Mouse (Mus musculus): ENCODE measurements around the gene Hmgb4. TPM values are rescaled to one million over a fixed set of nuclear protein-coding genes. Genes with fewer than 3 reads are reported as not detected.

The Hmgb4 gene
- total and polyA plus RNA-seq, 2 experiments from 2014 or later, result not detected

DNA sequence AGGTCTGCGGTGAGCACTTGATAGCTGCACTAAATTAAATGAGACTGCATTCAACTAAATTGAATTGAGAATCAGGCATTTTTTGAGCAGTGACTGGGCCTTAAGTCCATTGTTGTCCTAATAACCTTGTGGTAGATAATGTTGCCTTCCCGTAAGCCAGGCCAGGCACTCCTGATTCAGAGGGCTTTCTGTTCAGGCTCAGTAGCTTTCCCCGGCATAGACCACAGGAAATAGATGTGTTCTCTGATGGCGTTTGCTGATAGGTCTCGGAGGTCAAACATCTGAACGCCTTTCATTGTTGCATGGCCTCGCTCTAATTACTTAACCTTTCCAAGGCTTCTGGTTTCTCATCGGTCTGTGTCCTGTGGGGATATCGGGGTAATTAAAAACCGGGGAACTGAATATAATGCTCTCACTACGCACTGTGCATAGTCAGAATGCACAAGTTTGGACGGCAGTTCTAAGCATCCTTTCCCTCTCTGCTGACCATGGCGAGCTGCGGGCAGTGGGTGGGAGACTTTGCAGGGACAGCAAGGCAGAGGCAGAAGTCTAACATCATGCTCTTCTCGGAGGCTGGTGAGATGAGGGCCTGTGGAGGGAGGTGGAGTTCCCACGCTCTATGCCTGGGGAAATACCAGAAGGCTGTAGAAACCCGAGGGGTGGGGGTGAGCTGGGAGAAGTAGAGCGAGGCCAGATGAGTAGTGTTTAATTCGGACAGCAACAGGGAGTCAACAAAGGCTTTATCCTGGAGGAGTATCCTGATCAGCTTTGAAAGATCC is 19.5 kb downstream of the Hmgb4 start:
- Histone ChIP-seq H3K36me3 (ENCODE audit: insufficient read depth, low read length) (no peaks in the 10 kb centered on the region), H3K9me3 (ENCODE audit: low read length) (no peaks in the 10 kb centered on the region), H3K9ac (replicated peaks; ENCODE audit: low read length, poor library complexity, severe bottlenecking) (no peak overlapping the region), H3K27ac (ENCODE audit: low read depth, low read length) (peak overlapping the region; percentile 62), H3K4me3 (ENCODE audit: low read depth, low read length) (no peak overlapping the region), H3K4me1 (ENCODE audit: insufficient read depth, low read length) (no peaks in the 10 kb centered on the region; the same call in 1 of the 2 replicates), H3K4me2 (ENCODE audit: low read depth, low read length, poor library complexity, severe bottlenecking) (no peak overlapping the region), H3K27me3 (ENCODE audit: insufficient read depth, low read length) (no peaks in the 10 kb centered on the region)
- TF ChIP-seq CTCF (IDR thresholded peaks at IDR 0.05), result no peak
- ATAC-seq (ENCODE audit: low FRiP score) (no peak), DNase-seq (ENCODE audit: low spot score) (no peak)
- WGBS, result 19% methylated on average over 19 of the region's 19 CpGs

DNA sequence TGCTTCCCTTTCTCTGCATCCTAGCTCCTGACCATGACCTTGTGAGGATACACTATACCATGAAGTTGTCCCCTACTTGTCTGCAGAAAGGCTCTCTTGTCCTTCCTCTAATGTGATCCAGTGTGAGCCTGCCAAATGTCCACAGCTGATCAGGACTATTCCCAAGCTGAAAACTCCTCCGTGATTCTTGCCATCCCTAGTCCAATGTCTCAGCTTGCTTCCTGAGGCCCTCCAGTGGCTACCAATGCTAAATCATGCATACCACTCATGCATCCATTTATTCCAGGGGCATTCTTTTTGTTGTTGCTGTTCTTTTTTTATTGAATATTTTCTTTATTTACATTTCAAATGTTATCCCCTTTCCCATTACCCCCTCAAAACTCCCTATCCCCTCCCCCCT is 21.6 kb downstream of the Hmgb4 start:
- H3K27ac ChIP-seq (ENCODE audit: low read depth, low read length), result no peak overlapping the region
- peak; percentile 60 for DNase-seq (ENCODE audit: low spot score)
- TF ChIP-seq CTCF (IDR thresholded peaks at IDR 0.05), result peak; percentile 68

DNA sequence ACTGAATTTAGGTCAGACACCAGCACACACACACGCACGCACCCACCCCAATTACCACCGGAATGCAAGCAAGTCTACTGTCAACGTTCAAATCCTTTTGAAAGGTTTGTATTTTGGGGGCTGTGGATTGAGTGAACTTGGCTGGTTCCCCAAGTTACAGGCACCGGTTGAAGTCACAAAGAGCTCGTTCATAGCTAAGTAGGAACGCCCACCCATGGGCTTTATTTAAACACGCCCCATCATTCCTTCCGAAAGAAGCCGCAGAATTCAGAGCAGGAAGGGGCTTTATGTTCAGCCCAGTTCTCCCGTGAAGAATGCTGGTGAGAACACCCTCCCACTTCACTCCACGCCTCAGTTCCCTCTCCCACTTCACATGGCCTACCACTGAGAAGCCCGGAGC is 27.3 kb downstream of the Hmgb4 start:
- 73% methylated on average over 13 of the region's 13 CpGs for WGBS
- ATAC-seq (ENCODE audit: low FRiP score) (no peak), DNase-seq (ENCODE audit: low spot score) (peak; percentile 17)
- Histone ChIP-seq H3K9ac (replicated peaks; ENCODE audit: low read length, poor library complexity, severe bottlenecking) (no peak overlapping the region), H3K36me3 (ENCODE audit: insufficient read depth, low read length) (no peaks in the 10 kb centered on the region), H3K27me3 (ENCODE audit: insufficient read depth, low read length) (no peaks in the 10 kb centered on the region), H3K27ac (ENCODE audit: low read depth, low read length) (peak overlapping the region; percentile 39; the same call in 1 of the 2 replicates), H3K4me2 (ENCODE audit: low read depth, low read length, poor library complexity, severe bottlenecking) (no peak overlapping the region), H3K9me3 (ENCODE audit: low read length) (no peaks in the 10 kb centered on the region), H3K4me3 (ENCODE audit: low read depth, low read length) (no peak overlapping the region), H3K4me1 (ENCODE audit: insufficient read depth, low read length) (no peaks in the 10 kb centered on the region)
- TF ChIP-seq CTCF (IDR thresholded peaks at IDR 0.05), result no peak

More for the DNA sequence above, 21.6 kb downstream of the Hmgb4 start:
- 31% methylated on average over 1 of the region's 1 CpGs for WGBS
- ATAC-seq (ENCODE audit: low FRiP score), result no peak
- no peaks in the 10 kb centered on the region for H3K9me3 ChIP-seq (ENCODE audit: low read length)
- no peaks in the 10 kb centered on the region; the same call in 1 of the 2 replicates for H3K4me1 ChIP-seq (ENCODE audit: insufficient read depth, low read length)
- no peak overlapping the region for H3K4me3 ChIP-seq (ENCODE audit: low read depth, low read length)
- no peak overlapping the region for H3K4me2 ChIP-seq (ENCODE audit: low read depth, low read length, poor library complexity, severe bottlenecking)
- no peaks in the 10 kb centered on the region for H3K36me3 ChIP-seq (ENCODE audit: insufficient read depth, low read length)
- H3K9ac ChIP-seq (replicated peaks; ENCODE audit: low read length, poor library complexity, severe bottlenecking), result no peak overlapping the region
- no peaks in the 10 kb centered on the region for H3K27me3 ChIP-seq (ENCODE audit: insufficient read depth, low read length)

DNA sequence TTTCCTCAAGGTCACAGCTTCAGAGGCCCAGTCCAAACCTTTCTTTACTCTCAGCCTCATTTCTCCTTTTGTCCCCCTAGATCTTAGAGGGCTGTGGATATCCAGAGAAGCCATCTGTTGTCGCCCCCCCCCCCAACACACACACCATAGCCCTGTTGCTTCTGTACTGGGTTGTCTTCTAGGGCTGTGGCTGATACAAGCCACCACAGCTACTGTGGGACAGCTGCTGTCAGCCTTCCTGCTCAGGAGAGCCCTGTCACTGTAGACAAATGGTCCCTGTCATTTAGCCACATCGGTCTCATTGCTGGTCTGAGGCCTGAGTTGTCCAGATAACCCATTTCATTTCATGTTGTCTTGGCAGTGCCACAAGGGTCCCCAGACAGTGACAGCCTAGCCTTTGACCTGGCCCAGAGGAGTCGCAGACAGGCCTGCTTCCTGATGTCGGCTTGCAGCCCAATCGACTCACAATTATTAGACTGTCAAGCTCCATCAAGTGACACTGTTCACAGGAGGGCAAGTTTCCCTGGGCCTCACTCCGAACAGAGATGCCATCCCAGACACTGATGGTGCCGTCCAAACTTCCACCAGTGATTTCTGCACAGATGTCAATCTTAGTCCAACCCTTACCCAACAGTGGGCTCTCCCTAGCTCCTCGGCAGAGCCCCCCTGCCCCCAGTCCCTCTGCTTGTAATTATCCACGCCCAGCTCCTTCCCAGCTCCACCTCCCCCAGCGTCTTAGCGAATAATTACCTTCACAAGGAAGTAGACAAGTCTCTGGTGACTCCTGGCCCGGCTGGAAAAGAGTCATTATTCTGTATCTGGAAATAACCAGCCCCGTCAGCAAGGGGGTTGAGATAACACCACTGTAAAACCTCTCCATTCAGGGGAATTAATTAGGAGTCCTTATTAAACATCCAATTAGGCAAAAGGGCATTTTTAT is 33.1 kb downstream of the Hmgb4 start:
- H3K4me1 ChIP-seq (ENCODE audit: insufficient read depth, low read length), result peaks cover 7% of the 10 kb centered on the region; the same call in 1 of the 2 replicates
- H3K9me3 ChIP-seq (ENCODE audit: low read length), result no peaks in the 10 kb centered on the region
- 27% methylated on average over 13 of the region's 13 CpGs for WGBS
- 0 out of 2 replicates have a peak, but pooled peaks have one; percentile 44 for ATAC-seq (ENCODE audit: low FRiP score)
- peak overlapping the region; percentile 26; the same call in 1 of the 2 replicates for H3K27ac ChIP-seq (ENCODE audit: low read depth, low read length)
- H3K4me2 ChIP-seq (ENCODE audit: low read depth, low read length, poor library complexity, severe bottlenecking), result no peak overlapping the region
- H3K4me3 ChIP-seq (ENCODE audit: low read depth, low read length), result no peak overlapping the region
- peak; percentile 27 for DNase-seq (ENCODE audit: low spot score)
- no peaks in the 10 kb centered on the region for H3K36me3 ChIP-seq (ENCODE audit: insufficient read depth, low read length)
- no peak overlapping the region for H3K9ac ChIP-seq (replicated peaks; ENCODE audit: low read length, poor library complexity, severe bottlenecking)
- no peak for TF ChIP-seq CTCF (IDR thresholded peaks at IDR 0.05)
- H3K27me3 ChIP-seq (ENCODE audit: insufficient read depth, low read length), result no peaks in the 10 kb centered on the region

DNA sequence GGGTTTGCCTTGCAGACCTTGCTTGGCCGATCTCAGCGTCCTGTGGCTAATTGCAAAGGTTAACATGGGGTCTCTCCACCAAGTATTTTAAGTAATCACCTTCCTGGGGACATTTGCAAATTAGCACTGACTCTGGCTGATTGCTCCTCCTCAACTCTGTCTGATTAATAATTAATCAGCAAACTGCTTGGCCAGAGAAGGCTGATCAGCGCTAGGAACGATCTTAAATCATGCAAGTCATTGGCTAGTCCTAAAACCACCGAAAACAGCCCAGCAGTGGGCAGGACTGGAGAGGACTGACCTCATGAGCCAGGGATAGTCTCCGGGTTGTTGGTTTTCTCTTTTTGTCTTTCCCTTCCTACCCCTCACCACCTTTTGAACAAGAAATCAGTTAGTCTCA is 36.3 kb downstream of the Hmgb4 start:
- Histone ChIP-seq H3K4me1 (ENCODE audit: insufficient read depth, low read length) (peaks cover 7% of the 10 kb centered on the region; the same call in 1 of the 2 replicates), H3K4me2 (ENCODE audit: low read depth, low read length, poor library complexity, severe bottlenecking) (no peak overlapping the region), H3K9ac (replicated peaks; ENCODE audit: low read length, poor library complexity, severe bottlenecking) (no peak overlapping the region), H3K36me3 (ENCODE audit: insufficient read depth, low read length) (no peaks in the 10 kb centered on the region), H3K27me3 (ENCODE audit: insufficient read depth, low read length) (no peaks in the 10 kb centered on the region), H3K27ac (ENCODE audit: low read depth, low read length) (no peak overlapping the region), H3K9me3 (ENCODE audit: low read length) (no peaks in the 10 kb centered on the region), H3K4me3 (ENCODE audit: low read depth, low read length) (no peak overlapping the region)
- no peak for TF ChIP-seq CTCF (IDR thresholded peaks at IDR 0.05)
- no peak for ATAC-seq (ENCODE audit: low FRiP score)
- DNase-seq (ENCODE audit: low spot score), result no peak
- 56% methylated on average over 6 of the region's 6 CpGs for WGBS

Data from midbrain, postnatal 0 days (tissue).